Mouse (Mus musculus) thymus, adult 2 months (tissue): ENCODE measurements at regions not wholly inside any gene's neighbourhood (a gene's known extent, or its start where the extent isn't known, plus 50 kb on each side); places are given as distances from the start of the nearest gene placed in this dataset.

Source experiments
- CTCF ChIP-seq: fragments of 200-500 bp; IDR thresholded peaks from 2 replicates; pipeline ENCODE4 v1.5.1; 2012; ENCODE audit warnings: mild to moderate bottlenecking, control low read depth, low read length, moderate library complexity, borderline replicate concordance; ENCODE audit not compliant: control insufficient read depth, poor library complexity, insufficient read depth; ENCODE audit errors: extremely low read depth
- POLR2A ChIP-seq: fragments of 200-500 bp; IDR thresholded peaks from 2 replicates; pipeline ENCODE4 v1.6.1; 2012; ENCODE audit warnings: mild to moderate bottlenecking, low read length, control low read depth, moderate library complexity; ENCODE audit not compliant: control insufficient read depth, poor library complexity, insufficient read depth; ENCODE audit errors: extremely low read depth

DNA sequence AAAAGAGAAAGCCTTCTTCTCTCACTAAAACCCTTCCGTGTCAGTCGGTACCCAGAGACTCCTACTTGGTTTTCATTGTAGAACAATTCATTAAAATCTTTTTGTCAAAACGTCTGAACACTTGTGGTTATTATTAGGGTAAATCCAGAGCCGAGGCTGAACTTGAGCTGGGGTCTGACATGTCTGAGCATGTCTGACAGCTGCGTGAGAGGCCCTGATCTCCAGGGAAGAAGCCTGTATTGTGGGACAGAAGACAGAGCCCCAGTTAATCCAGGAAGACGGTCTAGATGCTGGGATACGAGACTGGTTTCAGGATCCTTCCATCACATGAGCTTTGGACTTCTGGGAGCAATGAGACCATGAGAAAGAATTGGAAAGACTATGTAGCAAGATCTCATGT, 122.1 kb upstream of the Hes1 start:
- TF ChIP-seq CTCF = no peak
- no peak for TF ChIP-seq POLR2A
